Mouse (Mus musculus): ENCODE results near the gene Notch3.

The Notch3 gene

GRCm38 (mm10) chr17:32165266-32165802 is 1.3 kb downstream of the Notch3 start:
- DNase-seq: no peak

GRCm38 (mm10) chr17:32164780-32165179 is 1.9 kb downstream of the Notch3 start:
- no peak for DNase-seq

- DNase-seq: peak; percentile 38
Observed at GRCm38 (mm10) chr17:32163910-32164650, 2.6 kb downstream of the Notch3 start.

GRCm38 (mm10) chr17:32162112-32162850 is 4.4 kb downstream of the Notch3 start:
- peak; percentile 87 for DNase-seq

GRCm38 (mm10) chr17:32160882-32161281 is 5.8 kb downstream of the Notch3 start:
- no peak for DNase-seq

- DNase-seq: no peak
Observed at GRCm38 (mm10) chr17:32158841-32159240, 7.8 kb downstream of the Notch3 start.

GRCm38 (mm10) chr17:32146718-32147117 is 19.9 kb downstream of the Notch3 start:
- DNase-seq: no peak

GRCm38 (mm10) chr17:32142907-32143854 is 23.5 kb downstream of the Notch3 start:
- DNase-seq: peak; percentile 92

GRCm38 (mm10) chr17:32142234-32142633 is 24.4 kb downstream of the Notch3 start:
- DNase-seq: no peak

- no peak for DNase-seq
Observed at GRCm38 (mm10) chr17:32133375-32133774, 33.3 kb downstream of the Notch3 start.

- DNase-seq: no peak
Observed at GRCm38 (mm10) chr17:32132087-32132486, 34.6 kb downstream of the Notch3 start.

- no peak for DNase-seq
Observed at GRCm38 (mm10) chr17:32130506-32130905, 36.1 kb downstream of the Notch3 start.

- DNase-seq: no peak
Observed at GRCm38 (mm10) chr17:32127195-32127594, 39.5 kb downstream of the Notch3 start.

GRCm38 (mm10) chr17:32125407-32125806 is 41.2 kb downstream of the Notch3 start:
- no peak for DNase-seq

- DNase-seq: no peak
Observed at GRCm38 (mm10) chr17:32123545-32123944, 43.1 kb downstream of the Notch3 start.

GRCm38 (mm10) chr17:32122587-32122970 is 44.1 kb downstream of the Notch3 start:
- DNase-seq: peak; percentile 65

GRCm38 (mm10) chr17:32121833-32122586 is 44.6 kb downstream of the Notch3 start:
- peak; percentile 28 for DNase-seq

- no peak for DNase-seq
Observed at GRCm38 (mm10) chr17:32120771-32121532, 45.7 kb downstream of the Notch3 start.

GRCm38 (mm10) chr17:32119196-32119595 is 47.5 kb downstream of the Notch3 start:
- DNase-seq: peak; percentile 39

- DNase-seq: no peak
Observed at GRCm38 (mm10) chr17:32118484-32118883, 48.2 kb downstream of the Notch3 start.

- DNase-seq: peak; percentile 69
Observed at GRCm38 (mm10) chr17:32117872-32118421, 48.7 kb downstream of the Notch3 start.
